Mouse (Mus musculus) embryonic fibroblast, embryonic 13.5 days (primary cell): ENCODE measurements at regions not wholly inside any gene's neighbourhood (a gene's known extent, or its start where the extent isn't known, plus 50 kb on each side); places are given as distances from the start of the nearest gene placed in this dataset.

Experiments
- CTCF ChIP-seq: IDR thresholded peaks from 2 replicates; pipeline ENCODE4 v1.5.1; 2011; ENCODE audit warnings: mild to moderate bottlenecking, control low read depth, low read length, moderate library complexity, borderline replicate concordance; ENCODE audit not compliant: insufficient read depth
- POLR2A ChIP-seq: IDR thresholded peaks from 2 replicates; pipeline ENCODE4 v1.6.1; 2011; ENCODE audit warnings: low read depth, mild to moderate bottlenecking, control low read depth, low read length, moderate library complexity

DNA sequence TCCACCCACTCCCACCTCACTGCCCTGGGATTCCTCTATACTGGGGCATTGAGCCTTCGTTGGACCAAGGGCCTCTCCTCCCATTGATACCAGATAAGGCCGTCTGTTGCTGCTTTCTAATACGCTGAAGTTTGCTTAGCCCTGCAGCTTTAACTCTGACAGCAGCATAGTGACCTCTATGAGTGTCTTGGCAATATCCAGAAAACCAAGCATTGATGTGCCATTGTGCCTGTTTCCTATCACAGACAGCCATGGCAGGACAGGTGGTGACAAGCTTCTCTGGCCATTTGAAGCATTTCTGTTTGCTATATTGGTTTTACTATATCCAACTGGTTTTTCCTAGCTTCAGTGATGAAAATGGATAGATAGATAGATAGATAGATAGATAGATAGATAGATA is 625.4 kb upstream of the Mpdz start:
- TF ChIP-seq CTCF = no peak
- no peak for TF ChIP-seq POLR2A
